Mouse (Mus musculus): ENCODE results near the gene Ccdc177.
A peak's percentile ranks its signal among the peaks of the same experiment; 100 is the strongest.

The Ccdc177 gene

DNA sequence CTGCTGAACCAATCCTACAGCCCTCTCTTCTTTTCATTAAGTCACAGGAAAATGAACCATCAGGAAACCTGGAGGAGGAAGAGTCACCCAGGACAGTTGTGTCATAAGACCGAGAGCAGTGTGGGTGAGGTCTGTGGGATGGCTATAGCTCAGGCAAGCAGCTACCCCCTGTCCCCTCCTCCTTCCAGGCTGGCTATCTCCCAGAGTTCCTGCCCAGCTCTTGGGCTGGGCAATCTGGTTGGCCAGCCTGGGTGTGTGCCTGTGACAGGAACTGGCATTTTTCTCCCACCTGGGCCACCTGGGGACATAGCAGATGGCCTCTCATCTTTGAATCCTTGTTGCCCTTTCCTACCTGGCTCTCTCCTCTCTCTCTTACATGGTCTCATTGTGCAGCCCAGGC is 23.4 kb upstream of the Ccdc177 start:
- DNase-seq: no peak

DNA sequence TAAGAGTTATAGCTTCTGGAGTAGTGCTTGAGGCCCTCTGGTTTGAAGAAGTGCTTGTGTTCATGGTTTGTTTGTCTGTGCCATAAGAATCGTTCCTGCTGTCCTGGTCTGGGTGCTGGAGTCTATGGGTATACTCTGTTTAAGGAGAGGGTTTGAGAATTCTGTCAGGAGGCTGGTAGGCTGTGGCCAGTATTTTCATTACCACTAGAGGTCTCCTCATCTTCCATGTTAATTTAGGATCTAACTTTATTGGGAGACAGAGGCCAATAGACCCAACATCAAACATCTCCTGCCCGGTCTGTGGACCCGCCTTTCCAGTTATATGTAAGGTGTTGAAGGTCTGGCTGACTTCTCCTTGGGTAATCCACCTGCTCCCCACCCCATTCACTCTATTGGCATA is 22.4 kb upstream of the Ccdc177 start:
- no peak for DNase-seq

DNA sequence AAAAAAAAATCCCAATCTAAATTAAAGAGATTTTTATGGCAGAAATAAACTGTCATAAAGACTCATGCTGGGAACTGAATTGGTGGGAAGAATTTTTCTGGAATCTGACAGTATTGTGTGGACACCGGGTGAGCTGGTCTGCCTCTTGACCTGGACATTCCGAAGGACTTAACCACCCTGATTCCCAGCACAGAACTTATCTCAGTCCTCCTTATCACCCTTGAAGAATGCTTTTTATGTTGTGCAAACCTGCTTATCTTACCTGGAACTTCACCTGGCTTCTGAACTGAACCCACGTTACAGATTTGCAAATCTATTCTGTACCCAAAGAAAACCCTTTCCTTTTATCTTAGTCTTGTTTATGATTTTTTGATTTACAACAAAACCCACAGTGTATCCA is 21.7 kb upstream of the Ccdc177 start:
- no peak for DNase-seq

DNA sequence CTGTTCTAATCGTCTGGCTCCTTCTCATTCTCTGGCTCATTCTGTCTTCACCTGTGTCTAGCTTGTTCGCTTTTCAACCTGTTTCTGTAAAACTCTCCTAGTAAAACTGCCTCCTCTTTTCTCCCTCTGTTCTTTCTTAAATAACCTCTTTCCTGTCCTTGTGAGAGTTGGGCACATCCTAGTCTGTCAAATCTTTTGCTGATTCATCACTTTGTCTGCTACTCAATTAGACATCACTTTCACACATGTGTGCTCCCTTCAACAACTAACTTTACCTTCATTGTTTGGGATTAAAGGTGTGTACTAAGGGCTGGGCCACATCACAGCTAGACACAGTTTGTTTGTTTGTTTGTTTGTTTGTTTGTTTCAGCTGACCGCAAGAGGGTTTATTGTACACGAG is 19.3 kb upstream of the Ccdc177 start:
- no peak for DNase-seq

DNA sequence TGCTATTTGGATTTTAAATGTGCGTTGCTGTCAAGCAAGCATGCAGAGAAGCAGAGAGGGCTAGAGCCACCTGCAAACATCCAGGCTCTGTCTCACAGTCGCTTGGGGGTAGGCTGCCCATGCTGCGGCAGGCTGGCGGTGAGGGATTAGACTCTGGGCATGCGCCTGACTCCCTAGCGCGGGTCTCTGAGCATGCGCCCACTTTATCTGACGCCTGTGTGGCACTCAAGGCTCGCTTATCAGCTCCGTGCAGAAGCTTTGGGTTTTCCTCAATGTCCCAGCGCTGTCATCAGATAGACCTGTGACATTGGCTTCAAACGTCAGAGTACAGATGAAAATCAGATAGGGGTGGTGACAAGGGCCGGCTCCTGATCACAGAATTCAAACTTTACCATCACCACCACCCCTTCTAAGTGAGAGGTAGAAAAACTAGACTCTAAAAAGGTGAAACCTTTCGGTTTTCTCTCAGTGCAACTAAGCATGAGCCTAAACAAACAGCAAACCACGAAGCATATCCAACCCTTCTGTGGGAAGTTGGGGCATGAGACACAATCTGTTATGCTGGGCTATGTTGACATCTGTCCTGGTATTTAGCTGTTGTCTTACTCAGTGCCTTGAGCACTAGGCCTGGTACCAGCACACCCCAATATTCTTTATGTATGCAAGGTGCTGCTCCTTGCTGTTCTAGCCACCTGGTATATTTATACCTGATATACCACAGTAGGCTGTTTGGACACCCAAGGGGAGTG is 17.9 kb upstream of the Ccdc177 start:
- DNase-seq: peak; percentile 10

DNA sequence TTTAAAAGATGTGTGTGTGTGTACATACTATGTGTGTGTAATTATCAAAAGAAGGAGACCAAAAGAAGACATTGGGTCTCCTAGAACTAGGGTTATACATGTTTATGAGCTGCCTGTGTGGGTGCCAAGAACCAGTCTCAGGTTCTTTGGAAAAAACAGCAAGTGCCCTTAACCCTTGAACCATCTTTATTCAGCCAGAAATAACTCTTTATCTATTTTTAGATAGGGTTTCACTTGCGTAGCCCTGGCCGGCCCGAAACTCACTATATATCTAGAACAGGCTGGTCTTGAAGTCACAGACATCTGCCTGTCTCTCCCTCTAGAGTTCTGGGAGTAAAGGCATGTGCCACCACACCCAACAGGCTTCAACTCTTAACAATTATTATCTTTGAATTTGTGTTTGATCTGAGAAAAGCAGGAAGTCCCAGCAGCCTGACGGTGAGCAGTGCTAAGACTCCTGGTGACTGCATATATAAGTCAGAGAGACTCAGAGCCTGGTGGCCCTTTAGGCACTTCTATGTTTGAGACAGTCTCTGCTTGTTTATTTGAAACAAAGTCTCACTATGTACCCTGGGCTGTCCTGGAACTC is 15.7 kb upstream of the Ccdc177 start:
- DNase-seq: no peak

DNA sequence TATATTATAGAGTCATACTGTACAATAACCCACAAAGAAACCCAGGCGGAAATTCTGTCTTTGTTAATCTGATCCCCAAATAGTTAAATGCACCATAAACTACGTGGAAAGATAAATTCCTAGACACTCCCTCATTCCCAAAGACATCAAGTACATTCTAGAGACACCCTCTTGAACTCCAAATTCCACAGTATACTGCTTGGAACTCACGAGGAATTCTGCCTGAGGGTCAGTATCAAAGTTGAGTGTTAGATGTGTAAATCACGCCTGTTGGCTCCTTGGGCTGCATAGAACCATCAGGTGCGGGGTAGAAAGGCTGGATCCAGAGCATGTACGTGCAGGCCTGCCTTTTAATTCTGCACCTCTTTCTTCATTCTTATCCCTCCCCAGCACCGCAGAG is 14.3 kb upstream of the Ccdc177 start:
- DNase-seq: no peak

DNA sequence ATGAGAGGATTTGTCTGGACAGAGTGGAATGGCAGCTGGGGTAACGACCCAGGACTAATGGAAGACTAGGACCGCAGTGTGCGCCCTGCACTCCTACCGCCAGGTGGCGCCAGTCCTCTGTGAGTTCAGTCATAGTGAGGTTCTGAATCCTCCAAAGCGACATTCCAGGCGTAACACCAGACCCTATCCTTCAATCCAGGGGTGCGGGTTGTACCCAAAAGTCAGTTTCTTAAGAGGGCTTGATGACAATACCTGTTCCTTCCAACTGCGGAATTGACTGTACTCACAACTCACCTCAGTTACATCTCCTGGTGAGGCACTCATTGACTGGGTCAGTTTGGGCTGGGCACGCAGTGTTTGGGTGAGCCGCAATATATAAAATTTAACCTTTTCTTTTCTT is 9.2 kb upstream of the Ccdc177 start:
- DNase-seq: peak; percentile 94

DNA sequence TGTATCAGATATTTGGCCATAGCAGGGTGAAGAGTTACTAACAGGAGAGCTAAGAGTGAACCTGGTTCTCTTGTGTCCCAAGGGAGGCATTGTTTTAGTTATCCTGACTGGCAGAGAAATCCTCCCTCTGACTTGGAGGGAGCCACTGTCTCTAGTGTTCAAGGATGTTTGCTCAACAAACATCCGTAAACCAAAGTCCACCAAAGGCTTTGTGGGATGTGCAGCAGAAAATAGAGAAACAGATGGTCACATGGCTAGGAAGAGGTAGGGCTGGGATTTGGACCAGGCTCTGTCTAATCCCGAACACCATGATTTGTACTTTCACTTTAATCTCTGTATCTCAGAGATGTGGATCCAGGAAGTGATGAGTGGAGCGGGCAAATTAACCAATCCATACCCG is 3.6 kb upstream of the Ccdc177 start:
- DNase-seq: no peak

DNA sequence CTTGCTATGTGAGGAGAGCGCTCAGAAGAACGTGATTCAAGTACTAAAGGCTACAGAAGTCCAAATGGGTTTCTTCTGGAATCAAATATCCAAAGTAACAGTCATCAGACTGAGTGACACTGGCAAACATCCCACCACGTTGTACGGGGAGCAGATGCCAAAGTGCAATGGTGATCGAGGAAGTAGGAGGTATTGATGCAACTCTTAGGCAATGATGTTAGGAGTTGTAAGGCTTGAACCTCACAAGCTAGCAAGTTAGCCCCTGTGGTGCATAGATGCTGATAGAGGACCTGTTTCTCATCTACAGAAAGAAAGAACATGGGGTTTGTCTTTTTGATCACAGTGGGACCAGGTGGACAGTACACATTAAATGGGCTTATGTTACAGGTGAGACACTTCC is 2.5 kb upstream of the Ccdc177 start:
- no peak for DNase-seq

DNA sequence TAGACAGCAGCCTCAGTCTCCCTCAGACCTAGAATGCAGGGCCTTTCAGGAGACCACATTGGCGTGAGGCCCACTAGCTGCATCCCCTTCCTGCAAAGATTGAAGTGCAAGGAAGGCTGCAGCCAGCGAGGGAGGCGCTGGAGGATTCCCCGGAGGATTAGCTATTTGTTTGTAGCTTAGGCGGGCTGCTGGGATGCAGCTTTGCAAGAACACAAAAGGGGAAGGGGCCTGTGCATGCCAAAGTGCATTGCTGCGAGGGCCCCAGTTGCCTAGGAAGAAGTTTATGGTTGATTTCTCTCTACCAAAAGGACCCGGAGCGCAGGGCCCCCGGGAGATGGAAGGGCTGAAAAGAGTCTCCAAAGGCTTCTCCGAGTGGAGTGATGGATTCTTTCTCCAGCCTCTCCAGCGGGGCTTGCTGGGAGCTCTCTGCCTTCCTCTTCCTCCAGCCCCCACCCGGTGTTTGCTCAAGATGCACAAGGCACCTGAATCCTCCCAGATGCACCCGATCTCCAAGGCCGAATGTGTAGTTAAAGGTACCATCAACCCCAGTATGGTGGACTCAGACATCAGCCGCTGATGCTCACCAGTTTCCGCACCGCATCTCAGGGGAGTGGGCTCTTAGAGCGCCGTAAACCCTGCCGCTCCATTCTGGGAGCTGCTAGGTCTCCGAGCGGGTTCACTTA is 633 bp downstream of the Ccdc177 start:
- peak; percentile 79 for DNase-seq

DNA sequence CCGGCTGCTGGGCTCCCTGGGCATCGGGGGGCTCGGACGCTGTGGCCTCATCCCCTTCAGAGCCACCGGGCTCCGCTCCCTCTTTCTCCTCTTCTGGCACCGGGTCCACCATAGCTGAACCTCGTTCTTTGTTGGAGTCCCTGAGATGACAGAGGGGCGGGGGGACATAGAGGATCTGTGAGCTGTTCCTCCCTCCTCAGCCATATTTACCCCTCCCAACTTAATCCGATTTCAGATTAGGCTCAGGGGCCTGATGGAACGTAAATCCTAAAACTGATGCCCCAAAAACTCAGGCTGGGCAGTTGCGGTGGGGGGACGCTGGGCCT is 1.1 kb downstream of the Ccdc177 start:
- no peak for DNase-seq

DNA sequence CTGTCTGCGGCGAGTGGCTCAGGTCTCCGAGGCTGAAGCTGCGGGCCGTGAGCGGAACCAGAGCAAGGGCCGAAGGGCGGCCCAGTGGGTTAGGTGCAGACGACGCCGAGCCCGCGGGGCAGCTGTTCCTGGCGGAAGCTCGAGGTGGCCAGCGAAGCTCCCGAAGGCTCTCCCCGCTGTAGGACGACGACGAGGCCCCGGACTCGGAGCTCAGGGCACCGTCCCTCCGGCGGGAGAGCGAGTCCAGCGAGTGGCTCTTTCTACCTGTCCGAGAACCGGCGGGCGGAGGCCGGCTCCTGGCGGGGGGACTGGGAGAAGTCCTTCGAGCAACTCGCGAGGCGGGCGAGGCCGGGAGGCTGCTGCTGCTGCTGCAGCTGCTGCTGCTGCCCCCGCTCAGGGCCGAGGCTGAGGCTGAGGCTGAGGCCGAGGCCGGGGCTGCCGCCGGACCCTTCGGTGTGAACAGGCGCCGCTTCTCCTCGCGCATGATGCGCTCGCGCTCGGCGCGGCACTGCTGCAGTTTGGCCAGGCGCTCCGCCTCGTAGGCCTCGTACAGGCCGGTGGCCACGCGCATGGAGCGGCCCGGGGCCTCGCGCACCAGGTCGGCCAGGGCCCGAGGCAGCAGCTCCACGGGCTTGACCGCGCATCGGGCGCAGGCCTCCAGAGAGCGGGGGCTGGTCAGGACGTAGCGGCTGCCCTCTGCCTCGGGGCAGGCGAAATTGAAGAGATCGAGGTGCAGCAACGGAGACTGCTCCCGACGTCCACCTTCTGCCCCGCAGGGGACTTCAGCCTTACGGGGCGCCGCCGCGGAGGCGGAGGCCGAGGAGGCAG is 1.7 kb downstream of the Ccdc177 start:
- peak; percentile 66 for DNase-seq

DNA sequence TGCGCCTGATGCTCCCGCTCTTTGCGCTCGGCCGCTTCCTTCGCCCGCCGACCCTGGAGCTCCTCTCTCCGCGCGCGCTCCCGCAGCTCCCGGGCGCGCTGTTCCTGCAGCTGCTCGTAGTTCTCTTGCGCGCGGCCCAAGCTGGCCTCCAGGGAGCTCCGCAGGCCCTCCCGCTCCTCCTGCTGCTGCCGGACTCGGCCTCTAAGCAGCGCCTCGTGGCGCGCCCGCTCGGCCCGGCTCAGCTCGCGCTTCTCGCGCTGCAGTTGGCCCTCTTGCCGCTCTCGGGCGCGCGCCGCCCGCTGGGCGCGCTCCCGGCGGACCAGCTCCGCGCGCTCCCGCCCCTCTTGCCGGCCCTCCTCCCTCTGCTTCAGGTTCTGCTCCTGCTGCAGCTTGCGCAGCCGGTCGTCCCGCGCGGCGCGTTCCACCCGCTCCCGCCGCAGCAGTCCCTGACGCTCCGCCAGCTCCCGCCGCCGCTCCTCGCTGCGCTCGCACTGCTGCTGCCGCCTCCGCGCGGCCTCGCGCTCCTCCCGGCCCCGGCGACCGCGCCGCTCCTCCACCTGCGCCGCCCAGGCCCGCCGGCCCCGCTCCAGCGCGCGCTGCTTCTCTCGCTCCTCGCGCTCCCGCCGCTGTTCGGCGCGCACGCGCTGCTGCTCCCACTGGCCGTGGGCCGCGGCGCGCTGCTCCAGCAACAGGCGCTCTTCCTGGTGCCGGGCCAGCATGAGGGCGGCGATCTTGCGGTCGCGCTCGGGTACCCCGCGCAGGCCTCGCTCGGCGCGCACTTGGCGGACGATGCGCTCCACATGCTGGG is 2.5 kb downstream of the Ccdc177 start:
- peak; percentile 83 for DNase-seq

DNA sequence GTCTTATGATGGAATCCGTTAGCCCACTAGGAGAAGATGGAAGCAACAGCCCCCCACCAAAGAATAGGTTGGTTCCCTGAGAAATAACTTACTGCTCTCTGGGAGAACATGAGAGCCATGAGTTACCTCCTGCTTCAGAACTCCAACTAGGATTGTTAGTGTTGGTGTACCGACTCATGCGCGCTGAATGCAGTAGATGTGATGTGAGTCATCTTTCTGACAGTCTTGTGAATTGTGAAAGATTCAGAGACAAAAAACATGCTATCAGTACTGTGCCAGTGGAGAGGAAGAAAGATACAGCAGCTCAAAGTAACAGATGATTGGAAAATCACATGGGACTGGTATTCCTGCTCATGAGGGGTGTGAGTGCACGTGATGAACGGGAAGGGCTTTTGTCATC is 8.9 kb downstream of the Ccdc177 start:
- DNase-seq: no peak

DNA sequence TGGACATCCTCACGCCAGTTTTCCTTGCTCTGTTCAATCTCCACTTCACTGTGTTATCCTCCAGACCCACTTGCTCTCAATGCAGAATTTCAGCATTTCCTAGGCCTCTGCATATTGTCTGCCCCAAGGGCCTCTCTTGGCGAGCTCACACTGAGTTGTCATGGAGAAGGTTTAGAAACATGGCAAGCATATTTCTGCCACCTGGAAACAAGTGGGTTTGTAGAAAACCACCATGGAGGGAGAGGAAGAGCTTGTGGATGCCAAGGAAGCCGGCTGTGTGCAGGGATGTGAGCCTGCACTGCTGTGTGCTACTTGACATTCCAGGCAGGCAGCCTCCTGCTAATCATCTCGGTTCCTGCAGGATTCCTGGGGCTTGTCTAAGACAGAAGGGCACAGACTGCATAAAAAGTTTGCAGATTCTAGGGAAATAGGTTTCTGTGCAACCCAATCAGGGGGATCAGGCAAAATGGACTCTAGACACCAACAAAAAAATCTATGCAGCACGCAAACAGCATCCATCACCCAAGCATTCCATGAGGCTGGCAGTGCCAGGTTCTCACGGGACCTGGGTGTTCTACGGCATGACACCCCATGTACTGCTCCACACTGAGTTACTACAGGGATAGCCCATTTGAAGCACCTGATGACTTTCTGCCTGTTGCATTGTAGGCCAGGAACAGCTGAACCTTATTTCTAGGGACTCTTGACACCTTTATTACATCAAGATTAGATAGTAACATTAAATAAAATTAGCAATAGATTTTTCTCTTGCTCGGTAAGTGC is 14.3 kb downstream of the Ccdc177 start:
- DNase-seq: no peak

DNA sequence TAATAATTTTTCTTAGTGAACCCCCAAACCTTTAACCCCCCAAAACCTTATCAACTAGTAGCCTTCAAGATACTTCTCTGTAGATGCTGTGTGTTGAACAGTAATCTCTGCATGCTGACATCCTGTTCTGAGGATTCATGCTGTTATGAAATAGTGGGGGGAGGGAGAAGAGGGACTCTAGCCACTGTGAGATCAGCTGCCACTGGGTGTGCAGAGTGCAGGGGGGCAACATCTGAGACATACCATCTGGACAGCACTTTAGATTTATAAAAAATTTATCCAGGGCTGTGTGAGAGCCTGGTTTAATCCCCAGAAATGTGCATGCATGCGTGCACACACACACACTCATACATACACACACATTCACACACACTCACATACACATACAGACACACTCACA is 15.9 kb downstream of the Ccdc177 start:
- DNase-seq: no peak

DNA sequence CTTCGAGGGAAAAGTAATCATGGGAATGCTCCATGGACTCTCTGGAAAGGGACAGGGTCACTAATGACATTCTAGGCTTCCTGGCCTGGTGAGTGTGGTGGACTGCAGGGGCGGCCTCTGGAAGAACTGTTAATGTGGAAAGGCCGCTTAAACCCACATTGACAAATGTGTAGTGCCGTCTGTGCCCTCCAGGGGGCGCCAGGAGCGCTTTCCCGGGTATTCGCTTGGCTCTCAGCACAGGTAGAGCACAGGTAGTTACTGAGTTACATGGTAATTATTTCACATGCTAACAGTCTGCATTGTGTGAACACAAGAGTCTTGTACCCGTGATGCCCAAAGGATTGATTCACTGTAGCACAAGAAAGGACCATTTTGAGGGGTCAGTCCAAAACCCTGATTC is 21.0 kb downstream of the Ccdc177 start:
- no peak for DNase-seq

DNA sequence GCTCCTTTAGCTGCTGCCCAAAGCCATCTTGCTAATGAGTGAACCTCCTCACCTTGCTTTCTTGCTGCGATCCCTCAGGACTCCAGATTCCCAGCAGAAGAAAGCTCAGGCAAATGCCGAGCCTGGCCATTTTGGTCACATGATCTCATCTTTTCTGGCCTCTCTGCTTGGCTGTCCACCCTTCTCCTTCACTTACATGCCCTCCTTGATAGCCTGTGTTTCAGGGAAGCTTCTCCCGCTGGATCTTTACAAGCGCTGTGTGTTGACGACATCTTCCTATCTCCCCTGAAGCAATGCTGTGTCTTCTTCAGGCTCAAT is 23.2 kb downstream of the Ccdc177 start:
- no peak for DNase-seq

DNA sequence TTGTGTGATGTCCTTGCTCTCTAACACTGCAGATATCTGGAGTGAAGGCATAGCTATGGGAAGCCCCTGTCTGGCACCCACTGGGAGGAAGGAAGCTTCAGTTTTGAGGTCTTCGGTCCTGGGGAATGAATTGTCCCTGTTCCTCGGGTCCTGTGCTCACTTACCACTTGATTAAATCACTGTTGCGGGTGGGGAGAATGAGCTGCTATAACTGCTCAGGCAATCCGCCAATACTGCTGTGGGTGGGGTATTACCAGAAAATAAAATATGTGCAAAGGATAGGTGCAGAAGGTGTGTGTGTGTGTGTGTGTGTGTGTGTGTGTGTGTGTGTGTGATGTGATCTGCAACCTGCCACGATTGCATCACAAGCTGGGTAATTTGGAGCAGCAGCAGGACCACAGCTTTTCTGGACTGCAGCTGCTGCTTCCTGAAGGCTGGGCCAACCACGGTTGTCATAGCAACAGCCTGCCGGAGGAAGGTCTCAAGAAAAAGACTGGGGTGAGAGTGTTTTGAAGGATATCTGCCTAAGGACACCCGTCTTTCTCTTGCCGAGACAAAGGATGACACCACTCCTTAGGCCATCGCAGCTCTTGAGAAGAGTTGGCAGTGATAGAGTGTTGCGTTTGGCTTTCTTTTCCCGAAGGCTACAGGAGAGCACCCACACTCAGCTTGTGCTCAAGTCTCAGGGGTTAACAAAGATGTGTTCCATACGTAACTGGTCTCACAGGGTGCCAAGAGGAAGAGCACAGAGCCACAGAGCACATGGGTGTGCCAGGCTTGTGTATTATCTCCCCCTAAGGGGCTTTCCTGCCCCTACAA is 23.8 kb downstream of the Ccdc177 start:
- DNase-seq: peak; percentile 79

Data from embryo, embryonic 11 days (tissue).